Mouse (Mus musculus): ENCODE measurements at regions not wholly inside any gene's neighbourhood (a gene's known extent, or its start where the extent isn't known, plus 50 kb on each side); places are given as distances from the start of the nearest gene placed in this dataset.

- DNase-seq: no peak
These were observed 181.7 kb upstream of the Btg1 start for GRCm38 (mm10) chr10:96435109-96435508.

GRCm38 (mm10) chr10:96438398-96439103 lies 178.3 kb upstream of the Btg1 start:
- no peak for DNase-seq

GRCm38 (mm10) chr10:96442165-96442564 lies 174.6 kb upstream of the Btg1 start:
- DNase-seq: no peak

GRCm38 (mm10) chr10:96450266-96450665 lies 166.5 kb upstream of the Btg1 start:
- no peak for DNase-seq

GRCm38 (mm10) chr10:96454857-96455256 lies 161.9 kb upstream of the Btg1 start:
- no peak for DNase-seq

- DNase-seq: no peak
These were observed 158.3 kb upstream of the Btg1 start for GRCm38 (mm10) chr10:96458551-96458950.

- DNase-seq: no peak
These were observed 157.6 kb upstream of the Btg1 start for GRCm38 (mm10) chr10:96459186-96459585.

GRCm38 (mm10) chr10:96460151-96460550 lies 156.7 kb upstream of the Btg1 start:
- no peak for DNase-seq

- DNase-seq: peak; percentile 16
These were observed 156.0 kb upstream of the Btg1 start for GRCm38 (mm10) chr10:96460617-96461338.

- DNase-seq: no peak
These were observed 150.8 kb upstream of the Btg1 start for GRCm38 (mm10) chr10:96465967-96466366.

GRCm38 (mm10) chr10:96466845-96467244 lies 150.0 kb upstream of the Btg1 start:
- DNase-seq: no peak

GRCm38 (mm10) chr10:96467661-96468060 lies 149.1 kb upstream of the Btg1 start:
- no peak for DNase-seq

GRCm38 (mm10) chr10:96471523-96471922 lies 145.3 kb upstream of the Btg1 start:
- no peak for DNase-seq

GRCm38 (mm10) chr10:96479350-96479749 lies 137.5 kb upstream of the Btg1 start:
- no peak for DNase-seq

- no peak for DNase-seq
These were observed 137.0 kb upstream of the Btg1 start for GRCm38 (mm10) chr10:96479786-96480185.

GRCm38 (mm10) chr10:96480453-96481324 lies 136.1 kb upstream of the Btg1 start:
- DNase-seq: no peak

GRCm38 (mm10) chr10:96481325-96481638 lies 135.5 kb upstream of the Btg1 start:
- DNase-seq: no peak

- DNase-seq: no peak
These were observed 130.1 kb upstream of the Btg1 start for GRCm38 (mm10) chr10:96486724-96487123.

GRCm38 (mm10) chr10:96493706-96494105 lies 123.1 kb upstream of the Btg1 start:
- no peak for DNase-seq

- DNase-seq: no peak
These were observed 120.1 kb upstream of the Btg1 start for GRCm38 (mm10) chr10:96496700-96497099.

GRCm38 (mm10) chr10:96497482-96497881 lies 119.3 kb upstream of the Btg1 start:
- no peak for DNase-seq

GRCm38 (mm10) chr10:96499274-96499673 lies 117.5 kb upstream of the Btg1 start:
- DNase-seq: peak; percentile 10

- no peak for DNase-seq
These were observed 114.6 kb upstream of the Btg1 start for GRCm38 (mm10) chr10:96502090-96502728.
